Mouse (Mus musculus) heart, postnatal 0 days (tissue): ENCODE data around the gene Egflam.

Source experiments
- CTCF ChIP-seq: IDR thresholded peaks from 2 replicates; pipeline ENCODE4 v1.5.1; 2016; ENCODE audit warnings: antibody characterized with exemption, control low read depth, low read depth
- EP300 ChIP-seq: IDR thresholded peaks from 2 replicates; pipeline ENCODE4 v1.6.1; 2016; ENCODE audit warnings: antibody characterized with exemption, low read depth

- TF ChIP-seq CTCF (no peak), EP300 (no peak)
Observed at GRCm38 (mm10) chr15:7322599-7323311, 75.4 kb downstream of the Egflam start.
